Mouse (Mus musculus): Measurements from ENCODE around the gene Gm45618. TPM values are rescaled to one million over a fixed set of nuclear protein-coding genes. Genes with fewer than 3 reads are reported as not detected.
A peak's percentile ranks its signal among the peaks of the same experiment; 100 is the strongest.

Gene Gm45618
- polyA plus RNA-seq, 2 experiments = not detected

- peak overlapping the region; percentile 72 for H3K27ac ChIP-seq
- H3K4me1 ChIP-seq (replicated peaks; ENCODE audit: control insufficient read depth in 2 of 2, insufficient read depth in 2 of 2, low read length in 1 of 2) = peaks cover 28 to 41% of the 10 kb centered on the region in 2 experiments
- DNase-seq (ENCODE audit: low read depth in 3 of 3, low spot score in 3 of 3) (no peak), ATAC-seq (ENCODE audit: insufficient read depth) (peak; percentile 72)
- under 1% methylated on average over 84 of the region's 89 CpGs for WGBS (ENCODE audit: insufficient replicate concordance)
- H3K27me3 ChIP-seq (ENCODE audit: control insufficient read depth, insufficient read depth, low read length) = peaks cover 46% of the 10 kb centered on the region
- peak overlapping the region; percentile 89 for H3K4me2 ChIP-seq (ENCODE audit: low read depth)
- H3K9me3 ChIP-seq (ENCODE audit: control insufficient read depth, low read length) = no peaks in the 10 kb centered on the region
- TF ChIP-seq CTCF (IDR thresholded peaks at IDR 0.05; ENCODE audit: low read depth) (no peak; the same call in 1 of the 2 replicates), EP300 (IDR thresholded peaks at IDR 0.05; ENCODE audit: low read depth) (no peak)
- peak overlapping the region; percentile 98 for H3K9ac ChIP-seq (replicated peaks)
- H3K4me3 ChIP-seq (ENCODE audit: insufficient read depth in 1 of 2, low read depth in 2 of 2, low read length in 2 of 2) = peak overlapping the region; percentile 79 to 80
- no peaks in the 10 kb centered on the region for H3K36me3 ChIP-seq (replicated peaks; ENCODE audit: control insufficient read depth, insufficient read depth, low read depth)
These were observed 26.0 kb downstream of the Gm45618 start for GRCm38 (mm10) chr7:142094301-142095143.

- H3K27ac ChIP-seq = peak overlapping the region; percentile 72
- 23% methylated on average over 6 of the region's 6 CpGs for WGBS (ENCODE audit: insufficient replicate concordance)
- H3K27me3 ChIP-seq (ENCODE audit: control insufficient read depth, insufficient read depth, low read length) = peaks cover 46% of the 10 kb centered on the region
- peak overlapping the region; percentile 79 to 80 for H3K4me3 ChIP-seq (ENCODE audit: insufficient read depth in 1 of 2, low read depth in 2 of 2, low read length in 2 of 2)
- peak overlapping the region; percentile 98 for H3K9ac ChIP-seq (replicated peaks)
- H3K36me3 ChIP-seq (replicated peaks; ENCODE audit: control insufficient read depth, insufficient read depth, low read depth) = no peaks in the 10 kb centered on the region
- no peak for TF ChIP-seq CTCF (IDR thresholded peaks at IDR 0.05; ENCODE audit: low read depth)
- TF ChIP-seq EP300 (IDR thresholded peaks at IDR 0.05; ENCODE audit: low read depth) = no peak
- peaks cover 35 to 48% of the 10 kb centered on the region in 2 experiments for H3K4me1 ChIP-seq (replicated peaks; ENCODE audit: control insufficient read depth in 2 of 2, insufficient read depth in 2 of 2, low read length in 1 of 2)
- H3K9me3 ChIP-seq (ENCODE audit: control insufficient read depth, low read length) = no peaks in the 10 kb centered on the region
- H3K4me2 ChIP-seq (ENCODE audit: low read depth) = peak overlapping the region; percentile 89
- peak; percentile 14 for ATAC-seq (ENCODE audit: insufficient read depth)
- DNase-seq (ENCODE audit: low read depth in 3 of 3, low spot score in 3 of 3) = no peak
These were observed 26.8 kb downstream of the Gm45618 start for GRCm38 (mm10) chr7:142093696-142094240.

- Histone ChIP-seq H3K36me3 (replicated peaks; ENCODE audit: control insufficient read depth, insufficient read depth, low read depth) (peaks cover 5% of the 10 kb centered on the region), H3K4me2 (ENCODE audit: low read depth) (peak overlapping the region; percentile 89), H3K9ac (replicated peaks) (peak overlapping the region; percentile 98), H3K27ac (no peak overlapping the region), H3K9me3 (ENCODE audit: control insufficient read depth, low read length) (no peaks in the 10 kb centered on the region), H3K4me3 (ENCODE audit: insufficient read depth in 1 of 2, low read depth in 2 of 2, low read length in 2 of 2) (peak overlapping the region; percentile 79 to 80; a peak in 3 of 4 replicates), H3K27me3 (ENCODE audit: control insufficient read depth, insufficient read depth, low read length) (peaks cover 46% of the 10 kb centered on the region), H3K4me1 (replicated peaks; ENCODE audit: control insufficient read depth in 2 of 2, insufficient read depth in 2 of 2, low read length in 1 of 2) (peaks cover 43 to 56% of the 10 kb centered on the region in 2 experiments)
- ATAC-seq (ENCODE audit: insufficient read depth) (no peak), DNase-seq (ENCODE audit: low read depth in 3 of 3, low spot score in 3 of 3) (no peak)
- TF ChIP-seq CTCF (IDR thresholded peaks at IDR 0.05; ENCODE audit: low read depth) = no peak
- no peak for TF ChIP-seq EP300 (IDR thresholded peaks at IDR 0.05; ENCODE audit: low read depth)
- WGBS (ENCODE audit: insufficient replicate concordance) = 36% methylated on average over 1 of the region's 1 CpGs
These were observed 27.5 kb downstream of the Gm45618 start for GRCm38 (mm10) chr7:142092991-142093390.

- H3K4me1 ChIP-seq (replicated peaks; ENCODE audit: control insufficient read depth in 2 of 2, insufficient read depth in 2 of 2, low read length in 1 of 2) = peaks cover 52 to 66% of the 10 kb centered on the region in 2 experiments
- WGBS (ENCODE audit: insufficient replicate concordance) = 12% methylated on average over 4 of the region's 4 CpGs
These were observed 28.7 kb downstream of the Gm45618 start for GRCm38 (mm10) chr7:142091848-142092247.

More at GRCm38 (mm10) chr7:142091848-142092247, 28.7 kb downstream of the Gm45618 start:
- H3K9ac ChIP-seq (replicated peaks) = no peak overlapping the region
- peaks cover 7% of the 10 kb centered on the region for H3K36me3 ChIP-seq (replicated peaks; ENCODE audit: control insufficient read depth, insufficient read depth, low read depth)
- TF ChIP-seq EP300 (IDR thresholded peaks at IDR 0.05; ENCODE audit: low read depth) = no peak
- TF ChIP-seq CTCF (IDR thresholded peaks at IDR 0.05; ENCODE audit: low read depth) = no peak
- no peaks in the 10 kb centered on the region for H3K9me3 ChIP-seq (ENCODE audit: control insufficient read depth, low read length)
- no peak overlapping the region for H3K27ac ChIP-seq
- no peak for DNase-seq (ENCODE audit: low read depth in 3 of 3, low spot score in 3 of 3)
- no peak overlapping the region for H3K4me3 ChIP-seq (ENCODE audit: insufficient read depth in 1 of 2, low read depth in 2 of 2, low read length in 2 of 2)
- no peak overlapping the region for H3K4me2 ChIP-seq (ENCODE audit: low read depth)
- peaks cover 37% of the 10 kb centered on the region for H3K27me3 ChIP-seq (ENCODE audit: control insufficient read depth, insufficient read depth, low read length)
- ATAC-seq (ENCODE audit: insufficient read depth) = no peak

Data from liver, embryonic 14.5 days (tissue).